Mouse (Mus musculus) embryonic stem cell, embryonic (primary cell): ENCODE results near the gene Smndc1.

Experiments used
- CTCF ChIA-PET, 4 experiments: fragments of 300-600 bp in 2 of 4; fragments of 350-600 bp in 2 of 4; sonication (Branson Sonifier 250); formaldehyde crosslinking; loops; one replicate each; lab custom pipeline; 2022; ENCODE audit warnings: inconsistent platforms in 2 of 4; lab: Charles Lee
- POLR2A ChIA-PET, 4 experiments: fragments of 300-600 bp in 2 of 4; fragments of 350-600 bp in 2 of 4; sonication (Branson Sonifier 250); formaldehyde crosslinking; loops; one replicate each; lab custom pipeline; 2022; ENCODE audit warnings: antibody characterized with exemption in 4 of 4, inconsistent platforms in 1 of 4; lab: Charles Lee

Smndc1 gene

GRCm38 (mm10) chr19:53399213-53399612 is 8.8 kb upstream of the Smndc1 start:
- ChIA-PET CTCF (interaction anchor here in 3 of 4 experiments (0.6 kb wide), 4 partner anchors 61 to 336 kb away, joined by 4 to 9 read pairs (median 6); no protein-coding TSS in a partner anchor), POLR2A (interaction anchor here in 3 of 4 experiments (0.6 to 2.4 kb wide), 7 partner anchors 11 to 253 kb away, joined by 3 to 10 read pairs (median 3); no protein-coding TSS in a partner anchor)

GRCm38 (mm10) chr19:53397451-53398233 is 7.3 kb upstream of the Smndc1 start:
- ChIA-PET POLR2A (interaction anchor here in 2 of 4 experiments (0.9 to 1.6 kb wide), 7 partner anchors 9 to 202 kb away, joined by 3 to 6 read pairs (median 3); partner anchors contain the start of gene Smc3 (in 1 of the 2)), CTCF (no interaction called here)

DNA sequence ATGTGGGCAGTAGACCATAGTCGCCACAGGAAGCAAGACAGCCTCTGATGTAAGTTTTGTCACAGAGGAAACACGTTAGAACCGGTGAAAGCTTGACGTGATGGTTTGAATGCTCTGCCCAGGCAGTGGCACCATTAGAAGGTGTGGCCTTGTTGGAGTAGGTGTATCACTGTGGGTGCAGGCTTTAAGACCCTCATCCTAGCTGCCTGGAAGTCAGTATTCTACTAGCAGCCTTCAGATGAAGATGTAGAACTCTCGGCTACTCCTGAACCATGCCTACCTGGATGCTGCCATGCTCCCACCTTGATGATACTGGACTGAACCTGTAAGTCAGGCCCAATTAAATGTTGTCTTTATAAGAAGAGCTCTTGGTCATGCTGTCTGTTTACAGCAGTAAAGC is 5.4 kb upstream of the Smndc1 start:
- POLR2A ChIA-PET, result interaction anchor here in 3 of 4 experiments (0.7 to 4.9 kb wide), 7 partner anchors 10 to 358 kb away, joined by 3 to 37 read pairs (median 3); partner anchors contain the start of gene Smc3 (in 1 of the 3)
- CTCF ChIA-PET, result interaction anchor here in 2 of 4 experiments (0.5 to 2.7 kb wide), 4 partner anchors 55 to 241 kb away, joined by 3 to 8 read pairs (median 3); no protein-coding TSS in a partner anchor

DNA sequence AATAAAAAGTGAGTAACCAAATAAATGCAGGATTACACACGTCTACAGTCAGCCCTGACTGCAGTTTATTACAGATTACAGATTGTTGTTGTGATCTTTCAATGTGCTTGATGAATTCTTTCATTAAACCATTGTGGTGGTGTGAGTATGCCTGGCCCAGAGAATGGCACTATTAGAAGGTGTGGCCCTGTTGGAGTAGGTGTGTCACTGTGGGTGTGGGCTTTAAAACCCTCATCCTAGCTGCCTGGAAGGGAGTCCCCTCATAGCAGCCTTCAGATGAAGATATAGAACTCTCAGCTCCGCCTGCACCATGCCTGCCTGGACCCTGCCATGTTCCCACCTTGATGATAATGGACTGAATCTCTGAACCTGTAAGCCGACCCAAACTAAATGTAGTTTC is 4.6 kb upstream of the Smndc1 start:
- ChIA-PET POLR2A (interaction anchor here (0.6 to 4.9 kb wide), 32 partner anchors 8 to 357 kb away, joined by 3 to 52 read pairs (median 5); partner anchors contain the start of genes Dusp5 (in 2 of the 4) and Smc3 (in 2 of the 4)), CTCF (interaction anchor here (0.6 to 2.7 kb wide), 37 partner anchors 8 to 430 kb away, joined by 3 to 13 read pairs (median 6); partner anchors contain the start of gene Smc3 (in 1 of the 4))

GRCm38 (mm10) chr19:53394552-53394951 is 4.2 kb upstream of the Smndc1 start:
- ChIA-PET POLR2A (interaction anchor here (0.6 to 4.9 kb wide), 53 partner anchors 8 to 600 kb away, joined by 3 to 52 read pairs (median 5); partner anchors contain the start of genes Smc3 (in 4 of the 4) and Dusp5 (in 2 of the 4)), CTCF (interaction anchor here (0.5 to 2.7 kb wide), 94 partner anchors 8 to 947 kb away, joined by 3 to 19 read pairs (median 5); partner anchors contain the start of genes Smc3 (in 3 of the 4), Bbip1 (in 1 of the 4), Dusp5 (in 1 of the 4) and Gm10197 (in 1 of the 4))

- ChIA-PET CTCF (interaction anchor here (0.6 to 2.7 kb wide), 30 partner anchors 9 to 341 kb away, joined by 3 to 13 read pairs (median 4); partner anchors contain the start of genes Smc3 (in 2 of the 4) and Gm10197 (in 1 of the 4)), POLR2A (interaction anchor here (0.6 to 4.9 kb wide), 40 partner anchors 8 to 599 kb away, joined by 3 to 52 read pairs (median 5); partner anchors contain the start of genes Smc3 (in 4 of the 4) and Dusp5 (in 2 of the 4))
Observed at GRCm38 (mm10) chr19:53393646-53394045, 3.3 kb upstream of the Smndc1 start.

- ChIA-PET POLR2A (interaction anchor here (0.6 to 4.9 kb wide), 27 partner anchors 8 to 367 kb away, joined by 3 to 52 read pairs (median 4); partner anchors contain the start of genes Smc3 (in 3 of the 4) and Dusp5 (in 1 of the 4)), CTCF (interaction anchor here in 3 of 4 experiments (0.5 to 2.1 kb wide), 7 partner anchors 10 to 361 kb away, joined by 3 to 9 read pairs (median 4); partner anchors contain the start of gene Smc3 (in 1 of the 3))
Observed at GRCm38 (mm10) chr19:53392781-53393343, 2.5 kb upstream of the Smndc1 start.

DNA sequence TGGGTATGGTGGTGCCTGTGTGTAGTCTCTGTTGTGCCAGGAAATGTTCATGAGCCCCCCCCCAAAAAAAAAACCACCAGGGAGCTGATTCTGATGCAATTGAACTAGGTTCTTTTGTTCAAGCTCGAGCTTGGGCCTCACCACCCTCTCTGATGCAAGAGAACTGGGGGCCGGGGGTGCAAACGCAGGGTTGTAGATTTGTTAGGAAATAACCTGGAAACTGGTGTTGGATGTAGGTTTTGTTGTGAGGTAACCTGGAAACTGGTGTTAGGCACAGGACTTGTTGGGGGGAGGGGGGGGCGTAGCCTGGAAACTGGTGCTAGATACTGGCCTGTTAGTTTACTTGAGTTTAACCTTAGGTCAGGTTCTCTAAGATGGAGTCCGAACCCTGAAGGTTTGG is 1.4 kb upstream of the Smndc1 start:
- CTCF ChIA-PET, result interaction anchor here in 2 of 4 experiments (0.6 to 0.9 kb wide), 6 partner anchors 208 to 662 kb away, joined by 3 to 6 read pairs (median 4); partner anchors contain the start of gene Smc3 (in 1 of the 2)
- POLR2A ChIA-PET, result interaction anchor here (0.6 to 14.4 kb wide), 50 partner anchors 11 to 533 kb away, joined by 3 to 211 read pairs (median 4); partner anchors contain the start of genes Dusp5 (in 2 of the 4), Smc3 (in 2 of the 4) and Gm10197 (in 1 of the 4)

DNA sequence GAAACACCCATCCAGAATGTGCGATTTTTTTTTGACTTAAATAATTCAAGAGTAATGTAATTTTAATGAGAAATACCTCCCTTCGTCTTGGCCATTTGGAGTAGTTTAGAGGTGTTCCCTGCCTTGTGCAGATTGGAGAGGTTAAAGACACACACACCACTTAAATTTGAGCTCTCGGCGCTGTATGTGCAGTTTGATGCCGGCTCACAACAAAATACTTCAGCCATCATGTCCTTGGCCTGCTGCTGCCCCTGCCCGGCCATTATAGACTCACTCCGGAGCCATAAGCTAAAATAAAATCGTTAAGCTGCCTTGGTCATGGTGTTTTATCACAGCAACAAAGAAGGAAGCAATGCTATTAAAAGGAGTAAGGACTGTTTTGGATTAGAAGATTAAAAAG is 1.0 kb upstream of the Smndc1 start:
- POLR2A ChIA-PET, result interaction anchor here (0.7 to 14.4 kb wide), 48 partner anchors 12 to 534 kb away, joined by 3 to 211 read pairs (median 4); partner anchors contain the start of genes Dusp5 (in 2 of the 4), Smc3 (in 2 of the 4) and Gm10197 (in 1 of the 4)

DNA sequence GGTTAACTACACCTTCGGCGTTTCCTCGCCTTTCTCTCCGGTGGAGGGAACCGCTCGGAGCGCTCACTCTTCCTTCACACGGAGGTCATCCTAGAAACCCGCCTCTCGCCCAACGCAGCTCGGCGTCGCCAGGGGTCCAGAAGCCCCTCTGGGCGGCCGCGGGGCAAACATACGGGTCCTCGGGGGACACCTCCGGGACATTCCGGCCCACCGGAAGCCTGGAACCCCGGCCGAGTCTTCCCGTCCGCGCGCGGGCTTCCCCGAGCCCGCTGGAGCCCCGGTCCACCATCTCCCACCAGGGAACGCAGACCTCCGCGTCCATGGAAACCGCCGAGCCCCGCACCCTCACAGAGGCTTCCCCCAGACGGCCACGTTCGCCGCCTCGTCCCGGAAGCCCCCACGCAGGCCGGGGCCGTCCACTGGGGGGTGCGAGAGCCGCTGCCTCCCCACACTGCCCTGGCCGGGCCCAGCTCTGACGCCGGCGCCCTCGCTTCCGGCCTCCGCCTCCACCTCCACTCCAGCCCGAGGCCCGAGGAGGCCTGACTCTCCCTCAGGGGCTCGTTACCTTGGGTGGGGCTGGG is 437 bp downstream of the Smndc1 start:
- POLR2A ChIA-PET, result interaction anchor here in 3 of 4 experiments (0.6 to 14.4 kb wide), 36 partner anchors 8 to 429 kb away, joined by 3 to 211 read pairs (median 4); partner anchors contain the start of genes Smc3 (in 3 of the 3), Gm10197 (in 1 of the 3) and Mxi1 (in 1 of the 3)
- CTCF ChIA-PET, result no interaction called here

More for the DNA sequence above, 1.0 kb upstream of the Smndc1 start:
- CTCF ChIA-PET, result interaction anchor here in 2 of 4 experiments (0.6 to 0.9 kb wide), 6 partner anchors 208 to 663 kb away, joined by 3 to 6 read pairs (median 4); partner anchors contain the start of gene Smc3 (in 1 of the 2)

GRCm38 (mm10) chr19:53389417-53389816 is 961 bp downstream of the Smndc1 start:
- CTCF ChIA-PET, result no interaction called here

DNA sequence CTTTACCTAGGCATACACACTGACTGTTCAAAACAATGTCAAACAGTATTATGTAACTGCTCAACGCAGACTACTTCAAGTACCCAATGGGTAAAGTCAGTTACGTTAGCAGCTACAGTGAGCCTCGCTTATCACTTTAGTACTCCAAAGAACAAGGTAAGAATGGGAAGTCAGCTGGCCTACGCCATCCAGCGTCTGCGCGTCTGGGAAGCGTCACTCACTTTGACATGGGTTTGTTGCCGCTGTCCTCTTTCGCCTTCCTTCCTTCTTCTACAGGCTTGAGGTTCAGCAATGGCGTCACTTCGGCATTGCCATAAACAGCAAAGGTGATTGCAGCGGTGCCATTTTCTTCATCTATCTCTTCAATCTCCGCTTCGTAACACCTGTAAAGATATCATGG is 7.0 kb downstream of the Smndc1 start:
- ChIA-PET POLR2A (interaction anchor here (0.5 to 14.4 kb wide), 17 partner anchors 8 to 314 kb away, joined by 3 to 211 read pairs (median 4); partner anchors contain the start of genes Smc3 (in 2 of the 4) and Gm10197 (in 1 of the 4)), CTCF (interaction anchor here in 2 of 4 experiments (0.7 to 1.1 kb wide), 2 partner anchors 11 to 20 kb away, joined by 3 to 9 read pairs; no protein-coding TSS in a partner anchor)

More at GRCm38 (mm10) chr19:53389417-53389816, 961 bp downstream of the Smndc1 start:
- POLR2A ChIA-PET, result interaction anchor here in 3 of 4 experiments (0.7 to 14.4 kb wide), 46 partner anchors 8 to 430 kb away, joined by 3 to 211 read pairs (median 4); partner anchors contain the start of genes Smc3 (in 3 of the 3), Gm10197 (in 1 of the 3) and Mxi1 (in 1 of the 3)

DNA sequence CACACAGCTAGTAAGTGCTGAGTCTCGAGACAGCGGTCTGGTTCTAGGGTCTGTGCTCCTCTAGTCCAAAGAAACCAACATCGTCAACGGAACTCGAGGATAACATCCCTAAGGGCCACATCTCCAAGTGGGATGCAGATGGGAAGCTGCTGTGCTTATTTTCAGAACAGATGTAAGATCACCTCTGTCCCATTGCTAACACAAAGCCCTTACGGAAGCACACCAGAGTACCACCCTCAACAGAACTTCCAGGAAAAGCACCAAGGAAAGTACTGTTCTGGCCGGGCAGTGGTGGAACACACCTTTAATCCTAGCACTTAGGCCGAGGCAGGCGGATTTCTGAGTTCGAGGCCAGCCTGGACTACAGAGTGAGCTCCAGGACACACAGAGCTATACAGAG is 12.0 kb downstream of the Smndc1 start:
- POLR2A ChIA-PET, result interaction anchor here in 3 of 4 experiments (0.6 to 14.4 kb wide), 16 partner anchors 5 to 236 kb away, joined by 3 to 211 read pairs (median 3); partner anchors contain the start of genes Dusp5 (in 1 of the 3), Gm10197 (in 1 of the 3) and Smndc1 (in 1 of the 3)
- CTCF ChIA-PET, result no interaction called here

GRCm38 (mm10) chr19:53377652-53378051 is 12.7 kb downstream of the Smndc1 start:
- POLR2A ChIA-PET, result interaction anchor here in 3 of 4 experiments (0.6 to 14.4 kb wide), 18 partner anchors 4 to 236 kb away, joined by 3 to 211 read pairs (median 3); partner anchors contain the start of genes Dusp5 (in 1 of the 3), Gm10197 (in 1 of the 3) and Smndc1 (in 1 of the 3)
- CTCF ChIA-PET, result interaction anchor here in 1 of 4 experiments (0.6 kb wide), 1 partner anchor 297 kb away, joined by 5 read pairs; no protein-coding TSS in a partner anchor

DNA sequence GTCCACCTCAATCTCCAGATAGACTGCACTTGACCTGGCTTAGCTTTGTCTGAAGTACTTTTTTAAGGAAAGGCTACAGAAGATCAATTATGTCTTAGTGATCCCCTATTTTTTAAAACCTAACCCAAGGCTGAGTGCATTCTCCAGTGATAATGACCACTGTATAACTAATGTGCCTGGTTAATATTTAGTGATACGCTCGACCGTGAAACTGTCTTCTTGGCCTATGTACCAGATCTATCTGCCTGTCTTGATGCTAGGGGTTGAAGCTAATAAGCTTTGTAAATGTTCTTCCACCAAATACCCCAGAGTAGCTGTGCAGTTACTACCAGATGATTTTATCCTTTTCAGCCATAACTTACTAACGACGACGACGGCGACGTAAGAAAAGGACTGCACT is 14.6 kb downstream of the Smndc1 start:
- CTCF ChIA-PET, result no interaction called here

DNA sequence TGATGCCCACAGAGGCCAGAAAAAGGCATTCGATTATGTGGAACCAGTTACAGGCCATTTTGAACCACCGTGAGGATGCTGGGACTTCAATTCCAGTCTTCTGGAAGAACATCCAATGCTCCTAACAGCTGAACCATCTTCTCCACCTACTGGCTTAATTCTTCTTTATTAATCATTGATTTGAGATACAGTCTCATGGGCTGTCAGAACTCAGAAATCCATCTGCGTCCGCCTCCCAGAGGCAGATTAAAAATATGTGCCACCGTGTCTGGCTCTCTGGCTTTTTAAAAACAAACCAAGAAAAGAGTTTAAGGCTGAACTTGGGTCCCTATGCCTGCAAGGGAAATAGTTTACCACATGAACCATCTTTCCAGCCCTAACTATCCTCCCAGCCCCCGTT is 15.1 kb downstream of the Smndc1 start:
- POLR2A ChIA-PET, result interaction anchor here in 2 of 4 experiments (0.6 to 10.9 kb wide), 4 partner anchors 8 to 257 kb away, joined by 4 to 211 read pairs (median 5); partner anchors contain the start of gene Smndc1 (in 1 of the 2)
- CTCF ChIA-PET, result no interaction called here

More for the DNA sequence above, 14.6 kb downstream of the Smndc1 start:
- POLR2A ChIA-PET, result interaction anchor here in 2 of 4 experiments (0.6 to 10.9 kb wide), 8 partner anchors 8 to 256 kb away, joined by 3 to 211 read pairs (median 5); partner anchors contain the start of gene Smndc1 (in 1 of the 2)
